In the genomic region with DNA sequence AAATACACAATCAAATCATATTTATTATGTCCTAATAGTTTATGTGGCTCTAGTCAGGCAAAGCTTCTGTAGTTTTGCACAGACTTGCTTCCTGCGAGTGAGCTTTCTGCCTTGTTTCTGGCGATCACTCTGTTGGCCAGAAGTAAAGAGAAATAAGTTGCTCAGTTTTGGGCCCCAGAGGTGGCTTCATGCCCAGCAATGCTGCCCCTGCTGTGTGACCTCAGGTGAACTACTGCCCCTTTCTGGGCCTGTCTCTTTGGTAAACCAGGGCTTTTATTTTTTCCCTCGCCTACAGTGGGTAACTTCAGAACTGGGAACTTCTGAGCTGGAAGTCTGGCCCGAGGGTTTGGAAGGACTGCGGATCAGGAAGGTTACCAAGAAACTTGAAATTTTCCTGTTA, we compare ENCODE assay signal across 17 mouse cellular contexts. TPM values are rescaled to one million over a fixed set of nuclear protein-coding genes. Genes with fewer than 3 reads are reported as not detected.
A peak's percentile ranks its signal among the peaks of the same experiment; 100 is the strongest.
DNase-seq lines count a peak whose midpoint lies in the region; ATAC-seq and TF ChIP-seq lines count a peak whose summit lies in the region.
"Had no signal": no experiment of that assay in that cellular context is flagged by ENCODE, and none has a peak within 500 bp of the region (broad histone marks: within the 10 kb centered on the region; RNA-seq: fewer than 3 reads in every experiment).

No protein-coding gene starts in this region.

- H3K27ac ChIP-seq in heart, postnatal 0 days (ENCODE audit: low read depth) = 0 out of 2 replicates have a peak overlapping the region, but pooled peaks have one; percentile 18
- peak overlapping the region; percentile 45 for H3K27ac ChIP-seq in left cerebral cortex, adult 2 months
- peak overlapping the region; percentile 77 for H3K27ac ChIP-seq in MEL (ENCODE audit: control insufficient read depth, low read depth, low read length)
- H3K27ac ChIP-seq: embryonic facial prominence, embryonic 15.5 days had no signal

- no peak for TF ChIP-seq EP300 in heart, postnatal 0 days (IDR thresholded peaks at IDR 0.05; ENCODE audit: low read depth)
- TF ChIP-seq EP300 in MEL (IDR thresholded peaks at IDR 0.05; ENCODE audit: low read depth in 1 of 2, low read length in 2 of 2) = no peak

- no peaks in the 10 kb centered on the region for H3K27me3 ChIP-seq in heart, postnatal 0 days (ENCODE audit: control insufficient read depth, insufficient read depth, low read length)
- no peaks in the 10 kb centered on the region for H3K27me3 ChIP-seq in MEL (ENCODE audit: control insufficient read depth in 1 of 2, insufficient read depth in 2 of 2, low read length in 2 of 2)
- H3K27me3 ChIP-seq: embryonic facial prominence, embryonic 15.5 days had no signal

- no peaks in the 10 kb centered on the region for H3K9me3 ChIP-seq in heart, postnatal 0 days (replicated peaks; ENCODE audit: control insufficient read depth, low read length)
- no peaks in the 10 kb centered on the region for H3K9me3 ChIP-seq in MEL (replicated peaks; ENCODE audit: insufficient read depth, low read length)
- H3K9me3 ChIP-seq: embryonic facial prominence, embryonic 15.5 days had no signal

- H3K4me2 ChIP-seq in heart, postnatal 0 days (ENCODE audit: low read depth, low read length) = no peak overlapping the region
- H3K4me2 ChIP-seq: embryonic facial prominence, embryonic 15.5 days; heart, embryonic 11.5 days had no signal

- no peaks in the 10 kb centered on the region for H3K36me3 ChIP-seq in heart, postnatal 0 days (replicated peaks; ENCODE audit: control insufficient read depth, insufficient read depth, low read length)
- peaks cover 0 to 16% of the 10 kb centered on the region in 2 experiments; a peak in 2 of 4 replicates for H3K36me3 ChIP-seq in MEL (ENCODE audit: control insufficient read depth in 1 of 2, insufficient read depth in 2 of 2, low read length in 2 of 2)
- H3K36me3 ChIP-seq: embryonic facial prominence, embryonic 15.5 days had no signal

- no peaks in the 10 kb centered on the region; the same call in 1 of the 2 replicates for H3K79me2 ChIP-seq in MEL (ENCODE audit: control insufficient read depth, insufficient read depth, low read length, poor library complexity)

- peaks cover 11% of the 10 kb centered on the region; the same call in 1 of the 2 replicates for H3K4me1 ChIP-seq in heart, postnatal 0 days (ENCODE audit: control insufficient read depth, insufficient read depth)
- H3K4me1 ChIP-seq in MEL (ENCODE audit: control insufficient read depth in 1 of 2, insufficient read depth in 2 of 2, low read length in 2 of 2) = peaks cover 4 to 22% of the 10 kb centered on the region in 2 experiments; a peak in 3 of 4 replicates

- no peak for DNase-seq in heart, postnatal 0 days (ENCODE audit: low spot score)
- no peak for DNase-seq in heart, postnatal 10 days
- DNase-seq in left cerebral cortex, adult 2 months (ENCODE audit: extremely low spot score in 1 of 2, low spot score in 2 of 2) = no peak
- no peak for DNase-seq in left cerebral cortex, adult 9 months (ENCODE audit: low spot score in 2 of 2)
- DNase-seq in MEL (ENCODE audit: low read depth, low spot score) (peak; percentile 27), adipocyte (ENCODE audit: low spot score) (peak; percentile 52)
- DNase-seq in spleen, postnatal 14 days (ENCODE audit: low spot score in 2 of 2) = no peak
- DNase-seq: adrenal gland, adult 8-10 months; cerebellum, adult 11-12 months; embryo, embryonic 11 days; gastrocnemius, postnatal 36 days; heart, postnatal 4 days; right cerebral cortex, adult 18-20 months; thymus, postnatal 14 days had no signal

- 79% methylated on average over 5 of the region's 5 CpGs for WGBS in heart, postnatal 0 days

- intact Hi-C loops in heart, postnatal 10 days (cut with DNase I) = no loop called here
- intact Hi-C loops in left cerebral cortex, adult 2 months (cut with DNase I) = no loop called here

- TF ChIP-seq CTCF in heart, postnatal 0 days (IDR thresholded peaks at IDR 0.05; ENCODE audit: low read depth) = no peak
- no peak for TF ChIP-seq CTCF in left cerebral cortex, adult 2 months (IDR thresholded peaks at IDR 0.05)
- TF ChIP-seq CTCF in MEL (IDR thresholded peaks at IDR 0.05 in 2 of 3, conservative IDR thresholded peaks at IDR 0.05 in 1 of 3; ENCODE audit: control insufficient read depth in 1 of 3, insufficient read depth in 1 of 3, low read depth in 2 of 3, low read length in 3 of 3, poor library complexity in 1 of 3, severe bottlenecking in 1 of 3) = no peak

- H3K4me3 ChIP-seq in heart, postnatal 0 days (ENCODE audit: low read depth, low read length) = no peak overlapping the region
- no peak overlapping the region for H3K4me3 ChIP-seq in left cerebral cortex, adult 2 months
- peak overlapping the region; percentile 39 to 40 for H3K4me3 ChIP-seq in MEL (ENCODE audit: control insufficient read depth in 1 of 2, insufficient read depth in 1 of 2, low read depth in 2 of 2, low read length in 2 of 2)
- H3K4me3 ChIP-seq: embryonic facial prominence, embryonic 15.5 days had no signal

- ATAC-seq in heart, postnatal 0 days (ENCODE audit: insufficient read depth, low read depth) = no peak
- ATAC-seq: lung, postnatal 0 days had no signal

- no peak for TF ChIP-seq POLR2A in MEL (IDR thresholded peaks at IDR 0.05; ENCODE audit: control insufficient read depth in 1 of 2, insufficient read depth in 1 of 2, low read depth in 1 of 2, low read length in 2 of 2, poor library complexity in 1 of 2)

- no peak overlapping the region for H3K9ac ChIP-seq in heart, postnatal 0 days (replicated peaks; ENCODE audit: low read depth, low read length)
- peak overlapping the region; percentile 47 for H3K9ac ChIP-seq in MEL (ENCODE audit: control insufficient read depth, low read depth, low read length, poor library complexity, severe bottlenecking)
- H3K9ac ChIP-seq: embryonic facial prominence, embryonic 15.5 days had no signal

- TF ChIP-seq RAD21 in MEL (IDR thresholded peaks at IDR 0.05; ENCODE audit: low read depth, low read length) = no peak

TF ChIP-seq in MEL, 35 proteins besides CTCF, POLR2A, EP300 and RAD21:
- 0 out of 2 replicates have a peak, but pooled peaks have one; percentile 2 for TF ChIP-seq NELFE (IDR thresholded peaks at IDR 0.05; ENCODE audit: low read depth, low read length)
- no peak for TF ChIP-seq SIN3A (IDR thresholded peaks at IDR 0.05; ENCODE audit: low read length)
- TF ChIP-seq MXI1 (IDR thresholded peaks at IDR 0.05; ENCODE audit: low read depth, low read length) = no peak

RNA-seq across cellular contexts. Expression of gene Cpne2, which starts 16.3 kb away (rescaled TPM):
- total RNA-seq in heart, postnatal 0 days (2014; rRNA removed; ENCODE audit: low replicate concordance) = 11.7 and 12.7 TPM in 2 replicates
- polyA plus RNA-seq in heart, postnatal 0 days (2015; fragmentation: Nextera tagmentation; extraction: Ambion mirVana) = 3.7 and 4.5 TPM in 2 replicates
- 1 to 10 TPM; 6.3 to 7.0 TPM for total RNA-seq in heart, postnatal 10 days (2021)
- 10 to 100 TPM; 19.9 to 26.1 TPM for total RNA-seq in left cerebral cortex, adult 2 months (2021)
- 15.7 and 19.1 TPM in 2 replicates for total RNA-seq in MEL (2012; rRNA removed)
- polyA plus RNA-seq in MEL (2012; ENCODE audit: insufficient read depth in 1 of 2, insufficient read length in 2 of 2, low read depth in 1 of 2, low replicate concordance in 2 of 2, missing spikeins in 1 of 2) = 10 to 100 TPM in 1 of 2 experiments, not detected in 1; 29.7 TPM

RNA-seq across cellular contexts. Expression of gene Rspry1, which starts 52.7 kb away (rescaled TPM):
- 13.6 and 22.7 TPM in 2 replicates for total RNA-seq in heart, postnatal 0 days (2014; rRNA removed; ENCODE audit: low replicate concordance)
- 15.8 and 16.9 TPM in 2 replicates for polyA plus RNA-seq in heart, postnatal 0 days (2015; fragmentation: Nextera tagmentation; extraction: Ambion mirVana)
- total RNA-seq in heart, postnatal 10 days (2021) = 10 to 100 TPM; 14.5 to 16.1 TPM
- total RNA-seq in left cerebral cortex, adult 2 months (2021) = 10 to 100 TPM; 28.1 to 32.9 TPM
- total RNA-seq in MEL (2012; rRNA removed) = 32.2 and 34.1 TPM in 2 replicates
- 10 to 100 TPM in 1 of 2 experiments, not detected in 1; 24.5 TPM for polyA plus RNA-seq in MEL (2012; ENCODE audit: insufficient read depth in 1 of 2, insufficient read length in 2 of 2, low read depth in 1 of 2, low replicate concordance in 2 of 2, missing spikeins in 1 of 2)

RNA-seq across cellular contexts. Expression of gene Fam192a, which starts 52.8 kb away (rescaled TPM):
- total RNA-seq in heart, postnatal 0 days (2014; rRNA removed; ENCODE audit: low replicate concordance) = 13.9 and 17.4 TPM in 2 replicates
- 30.4 and 37.9 TPM in 2 replicates for polyA plus RNA-seq in heart, postnatal 0 days (2015; fragmentation: Nextera tagmentation; extraction: Ambion mirVana)
- total RNA-seq in heart, postnatal 10 days (2021) = 10 to 100 TPM; 20.9 to 27.0 TPM
- 10 to 100 TPM; 34.8 to 38.3 TPM for total RNA-seq in left cerebral cortex, adult 2 months (2021)
- 43.3 and 46.3 TPM in 2 replicates for total RNA-seq in MEL (2012; rRNA removed)
- polyA plus RNA-seq in MEL (2012; ENCODE audit: insufficient read depth in 1 of 2, insufficient read length in 2 of 2, low read depth in 1 of 2, low replicate concordance in 2 of 2, missing spikeins in 1 of 2) = 10 to 100 TPM in 1 of 2 experiments, not detected in 1; 88.1 TPM

Comparison
In these comparisons a context has a peak if more than half of its experiments do, and no peak if none do; other contexts are left out.
1. DNase-seq: peak in MEL (single experiment) and adipocyte (single experiment); none in heart, postnatal 0 days (single experiment), heart, postnatal 10 days (0 of 2), left cerebral cortex, adult 2 months (0 of 2), left cerebral cortex, adult 9 months (0 of 2) and spleen, postnatal 14 days (0 of 2).
2. H3K27ac ChIP-seq: peak in every context shown above with its lines; median percentile 77 in MEL; 45 in left cerebral cortex, adult 2 months; 18 in heart, postnatal 0 days.
3. H3K4me3 ChIP-seq: peak in MEL (2 of 2); none in heart, postnatal 0 days (single experiment) and left cerebral cortex, adult 2 months (single experiment).